Mouse (Mus musculus): ENCODE measurements at regions not wholly inside any gene's neighbourhood (a gene's known extent, or its start where the extent isn't known, plus 50 kb on each side); places are given as distances from the start of the nearest gene placed in this dataset.

- peak; percentile 78 for DNase-seq (ENCODE audit: low read depth, low spot score)
Observed at GRCm38 (mm10) chr15:89730320-89730719, 111.3 kb downstream of the Syt10 start.

- DNase-seq (ENCODE audit: low read depth, low spot score) = peak; percentile 39
Observed at GRCm38 (mm10) chr15:89724356-89724755, 117.3 kb downstream of the Syt10 start.

- no peak for DNase-seq (ENCODE audit: low read depth, low spot score)
Observed at GRCm38 (mm10) chr15:89697221-89697620, 105.5 kb upstream of the Rabl2 start.

- no peak for DNase-seq (ENCODE audit: low read depth, low spot score)
Observed at GRCm38 (mm10) chr15:89676366-89676765, 84.6 kb upstream of the Rabl2 start.

- DNase-seq (ENCODE audit: low read depth, low spot score) = peak; percentile 76
Observed at GRCm38 (mm10) chr15:89656558-89656957, 64.8 kb upstream of the Rabl2 start.
